Mouse (Mus musculus): ENCODE data around the gene Tmprss9.

The Tmprss9 gene

GRCm38 (mm10) chr10:80842334-80842733, 29.3 kb upstream of the Tmprss9 start:
- CTCF ChIA-PET: no interaction called here

GRCm38 (mm10) chr10:80843087-80843930, 28.3 kb upstream of the Tmprss9 start:
- CTCF ChIA-PET: no interaction called here

GRCm38 (mm10) chr10:80843931-80844547, 27.6 kb upstream of the Tmprss9 start, which contains the start of gene Lingo3:
Gene Lingo3 (minus strand): TSS chr10:80844039.
- CTCF ChIA-PET: interaction anchor here (0.6 kb wide), 1 partner anchor 19 kb away, joined by 4 read pairs; no protein-coding TSS in a partner anchor

GRCm38 (mm10) chr10:80845055-80845693, 26.5 kb upstream of the Tmprss9 start:
- CTCF ChIA-PET: no interaction called here

GRCm38 (mm10) chr10:80845732-80846131, 25.9 kb upstream of the Tmprss9 start:
- CTCF ChIA-PET: no interaction called here

- CTCF ChIA-PET: interaction anchor here (0.5 kb wide), 1 partner anchor 314 kb away, joined by 3 read pairs; no protein-coding TSS in a partner anchor
Observed at GRCm38 (mm10) chr10:80848571-80848970, 23.1 kb upstream of the Tmprss9 start.

GRCm38 (mm10) chr10:80854913-80855748, 16.5 kb upstream of the Tmprss9 start, which contains the start of the genes Lsm7 and Sppl2b:
Gene Lsm7 (minus strand): TSS chr10:80855209.
Gene Sppl2b (plus strand): TSS chr10:80855275.
- CTCF ChIA-PET: no interaction called here

- CTCF ChIA-PET: no interaction called here
Observed at GRCm38 (mm10) chr10:80855749-80856073, 15.9 kb upstream of the Tmprss9 start.

- CTCF ChIA-PET: no interaction called here
Observed at GRCm38 (mm10) chr10:80856267-80856666, 15.4 kb upstream of the Tmprss9 start.

- CTCF ChIA-PET: no interaction called here
Observed at GRCm38 (mm10) chr10:80856908-80857307, 14.7 kb upstream of the Tmprss9 start.

- CTCF ChIA-PET: no interaction called here
Observed at GRCm38 (mm10) chr10:80857386-80857785, 14.3 kb upstream of the Tmprss9 start.

GRCm38 (mm10) chr10:80857848-80858247, 13.8 kb upstream of the Tmprss9 start:
- CTCF ChIA-PET: no interaction called here

- CTCF ChIA-PET: no interaction called here
Observed at GRCm38 (mm10) chr10:80858350-80858935, 13.2 kb upstream of the Tmprss9 start.

GRCm38 (mm10) chr10:80862305-80862704, 9.3 kb upstream of the Tmprss9 start:
- CTCF ChIA-PET: interaction anchor here (0.6 kb wide), 1 partner anchor 47 kb away, joined by 3 read pairs; no protein-coding TSS in a partner anchor

GRCm38 (mm10) chr10:80864446-80864845, 7.2 kb upstream of the Tmprss9 start:
- CTCF ChIA-PET: no interaction called here

GRCm38 (mm10) chr10:80870993-80871392, 655 bp upstream of the Tmprss9 start:
- CTCF ChIA-PET: interaction anchor here (0.6 kb wide), 1 partner anchor 364 kb away, joined by 14 read pairs; no protein-coding TSS in a partner anchor

- CTCF ChIA-PET: interaction anchor here (0.6 kb wide), 1 partner anchor 307 kb away, joined by 3 read pairs; no protein-coding TSS in a partner anchor
Observed at GRCm38 (mm10) chr10:80874035-80874434, 2.4 kb downstream of the Tmprss9 start.

- CTCF ChIA-PET: interaction anchor here (0.8 to 0.9 kb wide), 2 partner anchors 22 to 55 kb away, joined by 3 to 7 read pairs; no protein-coding TSS in a partner anchor
Observed at GRCm38 (mm10) chr10:80876028-80876427, 4.4 kb downstream of the Tmprss9 start.

- CTCF ChIA-PET: interaction anchor here (0.8 to 1.1 kb wide), 2 partner anchors 21 to 126 kb away, joined by 3 to 7 read pairs; no protein-coding TSS in a partner anchor
Observed at GRCm38 (mm10) chr10:80876594-80876993, 4.9 kb downstream of the Tmprss9 start.

- CTCF ChIA-PET: interaction anchor here (0.8 kb wide), 1 partner anchor 110 kb away, joined by 6 read pairs; no protein-coding TSS in a partner anchor
Observed at GRCm38 (mm10) chr10:80880131-80880641, 8.5 kb downstream of the Tmprss9 start.
